Mouse (Mus musculus) cortical plate, adult 2 months (tissue): ENCODE results near the gene Fbxw8. TPM values are rescaled to one million over a fixed set of nuclear protein-coding genes. Genes with fewer than 3 reads are reported as not detected.

ENCODE experiments used
- H3K27ac ChIP-seq: fragments of 200-500 bp; 2 replicates; pipeline ENCODE4 v1.5.1; 2012; ENCODE audit warnings: low read length, control low read depth, inconsistent platforms; ENCODE audit not compliant: insufficient read depth
- H3K4me1 ChIP-seq: fragments of 200-500 bp; 2 replicates; pipeline ENCODE4 v1.6.1; 2011; ENCODE audit warnings: low read length; ENCODE audit not compliant: control insufficient read depth, insufficient read depth
- H3K4me3 ChIP-seq: fragments of 200-500 bp; 2 replicates; pipeline ENCODE4 v1.5.1; 2011; ENCODE audit warnings: mild to moderate bottlenecking, low read length, control low read depth; ENCODE audit not compliant: insufficient read depth
- CTCF ChIP-seq: fragments of 200-500 bp; IDR thresholded peaks from 2 replicates; pipeline ENCODE4 v1.5.1; 2011; ENCODE audit warnings: mild to moderate bottlenecking, control low read depth, low read length; ENCODE audit not compliant: insufficient read depth; ENCODE audit errors: extremely low read depth
- POLR2A ChIP-seq: fragments of 200-500 bp; IDR thresholded peaks from 2 replicates; pipeline ENCODE4 v1.6.1; 2011; ENCODE audit warnings: mild to moderate bottlenecking, low read length, control low read depth; ENCODE audit not compliant: insufficient read depth; ENCODE audit errors: extremely low read depth
- polyA plus RNA-seq: library from polyadenylated mRNA; depleted of rRNA; stranded (reverse); fragments of >200 nt; gene quantifications from 2 replicates; pipeline ENCODE4 v1.2.3, GENCODE M21; 2012

The Fbxw8 gene
- polyA plus RNA-seq, 1 experiment: 31.8 TPM

DNA sequence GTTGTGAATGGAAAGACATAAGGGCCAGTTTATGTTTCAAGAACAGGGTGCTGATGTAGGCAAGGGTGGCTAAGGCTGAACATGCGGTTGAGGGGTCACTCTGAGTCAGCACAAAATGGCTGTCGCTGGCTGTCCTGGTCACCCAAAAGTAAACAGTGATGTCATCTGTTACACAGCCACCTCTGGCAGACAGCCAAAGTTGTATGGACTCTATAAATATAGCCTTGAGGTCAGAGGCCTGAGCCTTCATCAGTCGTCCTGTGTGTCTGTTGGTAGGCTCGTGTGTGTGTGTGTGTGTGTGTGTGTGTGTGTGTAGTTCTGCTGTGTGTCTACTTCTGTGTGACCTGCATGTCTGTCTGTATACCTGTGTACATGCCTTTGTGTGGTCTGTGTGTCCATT, 1.7 kb upstream of the Fbxw8 start:
- no peaks in the 10 kb centered on the region; the same call in 1 of the 2 replicates for H3K4me1 ChIP-seq
- TF ChIP-seq POLR2A (no peak), CTCF (no peak)
- no peak overlapping the region for H3K27ac ChIP-seq
- H3K4me3 ChIP-seq: no peak overlapping the region

DNA sequence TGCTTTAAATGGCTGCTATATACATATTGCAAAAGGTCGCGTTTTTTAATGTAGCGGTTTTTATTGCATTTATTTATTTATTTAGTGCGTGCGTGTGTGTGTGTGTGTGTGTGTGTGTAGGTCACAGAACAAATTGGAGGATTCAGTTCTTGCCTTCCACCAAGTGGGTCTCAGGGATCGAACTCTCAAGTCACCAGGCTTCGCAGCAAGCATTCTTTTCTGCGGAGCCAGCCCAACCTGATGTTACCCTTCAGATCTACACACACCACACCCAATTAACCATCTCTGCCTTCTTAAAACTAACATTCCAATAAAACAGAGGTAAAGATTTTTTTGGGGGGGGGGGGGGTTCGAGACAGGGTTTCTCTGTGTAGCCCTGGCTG, 292 bp upstream of the Fbxw8 start:
- Histone ChIP-seq H3K4me3 (peak overlapping the region; percentile 83), H3K4me1 (no peaks in the 10 kb centered on the region; the same call in 1 of the 2 replicates), H3K27ac (no peak overlapping the region)
- TF ChIP-seq POLR2A (no peak), CTCF (no peak)

DNA sequence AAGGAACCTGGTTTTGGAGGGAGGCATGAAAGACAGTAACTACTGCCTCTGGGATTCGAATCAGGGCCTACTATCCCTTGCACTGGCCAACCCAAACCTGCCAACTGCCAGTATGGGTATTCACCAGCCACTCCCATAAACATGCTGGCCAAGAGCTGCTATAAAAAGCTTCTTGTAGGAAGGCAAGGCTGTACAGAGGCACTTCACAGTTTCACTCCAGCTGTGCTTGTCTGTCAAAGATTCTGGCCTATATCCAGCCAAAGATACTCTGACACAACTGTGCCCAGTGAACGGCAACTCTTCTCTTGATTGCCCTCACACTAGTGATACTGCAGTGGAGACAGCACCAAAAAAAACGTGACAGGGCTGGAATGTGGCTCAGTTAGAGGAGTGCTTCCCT, 5.6 kb downstream of the Fbxw8 start:
- TF ChIP-seq CTCF (no peak), POLR2A (no peak)
- Histone ChIP-seq H3K4me3 (no peak overlapping the region), H3K4me1 (peaks cover 2% of the 10 kb centered on the region; the same call in 1 of the 2 replicates), H3K27ac (no peak overlapping the region)

DNA sequence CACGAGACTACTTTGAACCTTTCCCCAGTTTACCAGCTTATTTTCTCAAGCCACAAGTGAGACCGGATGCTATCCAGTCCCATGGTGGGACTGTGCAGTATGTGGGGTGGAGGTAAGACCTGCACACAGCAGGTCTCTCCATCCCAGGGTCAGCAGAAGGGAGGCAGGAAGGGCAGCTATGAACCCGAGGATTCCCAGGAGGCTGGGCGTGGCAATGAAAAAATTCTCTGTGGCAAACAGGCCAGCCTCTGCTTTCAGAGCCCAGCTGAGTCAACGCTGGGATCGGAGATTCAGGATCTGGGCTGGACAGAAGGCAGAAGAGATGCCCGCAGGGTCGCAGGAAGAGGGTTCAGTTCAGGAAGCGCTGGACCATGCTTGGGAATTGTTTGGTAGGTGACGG, 8.0 kb downstream of the Fbxw8 start:
- Histone ChIP-seq H3K27ac (no peak overlapping the region), H3K4me1 (0 out of 2 replicates have a peak, but pooled peaks cover 2% of the 10 kb centered on the region)
- TF ChIP-seq POLR2A (no peak), CTCF (no peak)

DNA sequence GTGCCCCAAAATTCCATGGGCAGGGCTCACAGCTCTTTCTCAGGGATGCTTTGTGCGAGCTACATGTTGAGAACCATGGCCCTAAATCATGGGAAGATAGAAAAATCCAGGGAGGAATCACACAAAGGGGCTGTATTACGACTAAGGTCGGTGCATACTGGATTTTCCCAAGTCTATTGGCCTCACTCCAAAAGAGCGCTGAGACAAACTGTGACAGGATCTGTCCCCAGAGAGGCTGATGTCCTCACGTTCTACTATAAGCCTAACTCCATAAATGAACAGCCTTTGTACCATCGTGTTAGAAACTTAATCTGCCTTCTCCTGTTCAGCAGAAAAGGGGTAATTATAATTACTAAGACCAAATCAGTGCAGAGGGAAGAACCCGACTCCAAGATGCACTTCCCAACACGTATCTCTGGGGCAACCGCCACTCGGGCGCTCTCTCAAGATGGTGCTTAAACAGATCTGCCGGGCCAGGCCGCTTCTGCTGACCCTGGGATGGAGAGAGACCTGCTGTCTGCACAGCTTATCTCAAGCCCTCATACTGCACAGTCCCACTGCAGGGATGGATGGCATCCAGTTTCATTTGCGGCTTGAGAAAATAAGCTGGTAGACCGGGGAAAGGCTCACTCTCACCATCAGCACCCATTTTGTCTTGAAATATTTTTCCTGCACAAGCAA, 9.1 kb downstream of the Fbxw8 start:
- Histone ChIP-seq H3K27ac (no peak overlapping the region), H3K4me3 (no peak overlapping the region)
- TF ChIP-seq POLR2A (no peak), CTCF (no peak)

More for the DNA sequence above, 8.0 kb downstream of the Fbxw8 start:
- no peak overlapping the region for H3K4me3 ChIP-seq

DNA sequence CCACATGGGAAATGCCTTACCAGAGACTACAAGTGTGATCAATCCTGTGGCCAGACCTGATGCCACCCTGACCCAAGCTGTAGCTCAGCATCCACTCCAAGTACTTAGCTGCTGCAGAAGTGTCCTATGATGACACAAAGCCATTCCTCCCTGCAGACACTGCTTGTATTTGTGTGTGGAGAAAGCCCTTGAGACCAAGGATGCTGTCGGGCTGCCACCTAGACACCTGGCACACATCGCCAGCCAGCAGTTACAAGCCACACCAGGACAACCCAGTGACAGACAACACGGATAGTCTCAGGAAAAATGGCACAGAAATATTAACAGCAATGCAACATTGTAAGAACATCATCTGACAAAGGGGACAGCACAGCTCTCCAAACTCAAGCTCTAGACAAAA, 9.8 kb downstream of the Fbxw8 start:
- Histone ChIP-seq H3K4me1 (0 out of 2 replicates have a peak, but pooled peaks cover 2% of the 10 kb centered on the region), H3K4me3 (no peak overlapping the region), H3K27ac (no peak overlapping the region)
- no peak for TF ChIP-seq CTCF
- no peak for TF ChIP-seq POLR2A

More for the DNA sequence above, 9.1 kb downstream of the Fbxw8 start:
- H3K4me1 ChIP-seq: 0 out of 2 replicates have a peak, but pooled peaks cover 2% of the 10 kb centered on the region

DNA sequence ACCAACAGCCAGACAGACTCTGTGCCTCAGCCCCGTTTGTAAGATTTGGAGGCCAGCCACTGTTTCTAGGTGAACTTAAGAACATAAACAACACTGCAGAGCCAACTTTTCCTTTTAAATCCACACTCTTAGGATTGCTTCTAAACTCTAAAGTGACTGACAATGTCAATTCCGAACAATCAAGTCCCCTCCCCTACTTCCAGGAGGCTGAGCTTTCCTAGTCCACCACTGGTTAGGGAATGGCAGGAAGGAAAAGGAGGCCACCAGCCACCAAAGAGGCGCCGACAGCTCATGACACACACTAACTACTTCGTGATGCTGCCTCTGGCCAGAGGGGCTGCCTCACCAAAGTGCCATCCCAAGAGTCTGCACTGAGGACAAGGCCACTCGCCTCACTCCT, 10.5 kb downstream of the Fbxw8 start:
- H3K4me3 ChIP-seq: no peak overlapping the region
- 0 out of 2 replicates have a peak, but pooled peaks cover 2% of the 10 kb centered on the region for H3K4me1 ChIP-seq
- TF ChIP-seq CTCF (no peak), POLR2A (no peak)
- no peak overlapping the region for H3K27ac ChIP-seq

DNA sequence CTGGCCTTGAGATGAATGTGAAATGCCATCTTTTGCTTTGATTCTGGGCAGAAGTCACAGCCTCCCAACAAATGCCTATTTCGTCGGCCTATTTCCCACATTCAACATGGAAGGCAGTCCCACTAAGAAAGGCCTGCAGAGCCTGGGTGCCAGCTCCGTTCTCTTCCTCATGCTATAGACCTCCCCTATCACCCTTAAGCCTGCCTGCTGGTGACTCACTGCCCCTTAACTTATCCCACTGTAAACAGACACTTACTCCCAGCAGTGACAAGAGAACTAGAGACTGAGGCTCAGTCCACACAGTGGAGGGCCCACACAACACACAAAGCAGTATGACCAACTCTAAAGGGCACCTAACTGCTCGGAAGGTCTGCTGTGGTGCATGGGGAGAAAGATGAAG, 10.9 kb downstream of the Fbxw8 start:
- TF ChIP-seq CTCF (no peak), POLR2A (no peak)
- Histone ChIP-seq H3K4me3 (no peak overlapping the region), H3K27ac (no peak overlapping the region), H3K4me1 (0 out of 2 replicates have a peak, but pooled peaks cover 2% of the 10 kb centered on the region)

DNA sequence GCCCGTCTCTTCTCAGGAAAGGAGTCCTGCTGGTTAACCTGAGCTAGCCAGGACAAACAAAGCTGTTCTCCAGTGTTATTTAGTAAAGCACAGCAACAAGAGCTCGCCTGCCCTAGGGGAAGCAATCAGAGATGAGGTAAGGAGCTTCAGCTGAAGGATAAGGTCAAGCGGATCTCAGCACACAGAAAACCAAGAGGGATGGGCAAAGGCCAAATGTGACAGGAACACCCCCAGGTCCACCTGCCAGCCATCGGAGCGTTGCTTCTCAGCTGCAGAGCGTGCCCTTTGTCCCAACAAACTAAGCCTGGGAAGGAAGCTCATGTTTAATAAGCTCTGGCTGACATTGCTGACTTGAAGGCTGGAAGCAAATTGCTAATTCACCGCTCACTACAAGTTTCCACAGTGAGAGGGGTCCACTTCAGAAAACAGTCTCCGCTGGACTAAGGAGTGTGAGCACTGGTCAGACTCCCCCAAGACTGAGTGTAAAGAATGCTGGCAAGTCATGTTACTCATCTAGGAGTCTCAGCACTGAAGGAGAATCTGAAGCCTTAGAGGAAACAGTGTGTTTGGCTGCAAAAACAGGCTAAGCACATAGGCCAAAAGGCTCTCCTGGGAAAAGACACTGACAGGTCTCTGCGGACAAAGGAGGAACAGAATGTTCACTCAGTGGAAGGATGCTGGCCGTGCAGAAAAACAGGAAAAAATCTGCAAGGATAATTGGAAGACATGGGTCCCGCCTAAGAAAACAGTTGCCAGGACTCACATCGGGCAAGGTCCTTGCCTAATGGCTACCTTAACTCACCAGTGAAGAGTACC, 11.8 kb downstream of the Fbxw8 start:
- no peak for TF ChIP-seq POLR2A
- no peak for TF ChIP-seq CTCF
- H3K27ac ChIP-seq: no peak overlapping the region

More for the DNA sequence above, 11.8 kb downstream of the Fbxw8 start:
- Histone ChIP-seq H3K4me3 (no peak overlapping the region), H3K4me1 (0 out of 2 replicates have a peak, but pooled peaks cover 2% of the 10 kb centered on the region)
